Mouse (Mus musculus): ENCODE measurements around the gene F830045P16Rik. TPM values are rescaled to one million over a fixed set of nuclear protein-coding genes. Genes with fewer than 3 reads are reported as not detected.

The F830045P16Rik gene
- polyA plus RNA-seq, 1 experiment from 2014 or later = not detected

DNA sequence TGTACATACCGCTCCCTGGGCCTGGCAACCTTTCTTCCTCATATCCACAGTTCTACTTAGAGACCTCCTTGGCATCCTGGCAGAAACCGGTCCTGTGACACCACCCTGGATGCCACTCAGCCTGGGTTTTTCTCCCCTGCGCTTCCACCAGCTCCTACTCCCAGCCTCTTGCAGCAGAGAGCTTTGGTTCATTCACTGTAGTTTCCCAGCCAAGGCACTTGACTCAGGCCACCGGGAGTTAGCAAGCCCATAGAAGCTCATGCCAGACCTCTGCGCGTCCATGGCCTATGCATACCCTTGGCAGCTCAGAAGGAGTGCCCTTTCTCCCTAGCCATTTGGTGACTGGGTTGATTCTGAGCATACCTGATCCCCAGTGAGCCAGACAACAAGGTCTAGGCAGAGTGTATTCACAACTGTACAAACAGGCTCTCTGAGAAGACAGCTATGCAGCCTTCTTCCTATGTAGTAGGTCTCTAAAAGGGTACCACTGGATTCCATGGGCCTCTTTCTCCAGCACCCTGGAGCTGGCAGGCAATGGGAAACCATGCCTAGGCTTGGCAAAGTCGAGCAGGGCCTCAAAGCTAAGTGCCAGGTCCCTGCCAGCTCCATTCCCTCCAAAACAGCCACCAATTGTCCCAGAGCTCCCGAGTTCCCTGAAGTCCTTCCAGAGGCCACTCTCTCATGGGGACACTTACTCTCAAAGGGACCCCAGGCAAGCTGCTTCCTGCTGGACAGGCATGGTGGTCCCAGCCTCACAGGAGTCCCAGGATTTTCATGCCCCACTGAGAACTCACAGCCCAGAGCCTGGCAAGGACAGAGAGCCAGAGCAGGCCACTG, 40.4 kb upstream of the F830045P16Rik start:
- no peak overlapping the region for H3K4me2 ChIP-seq (replicated peaks; ENCODE audit: low read depth, low read length)
- H3K4me1 ChIP-seq (ENCODE audit: insufficient read depth, low read depth, low read length) = no peaks in the 10 kb centered on the region
- no peaks in the 10 kb centered on the region for H3K36me3 ChIP-seq (ENCODE audit: insufficient read depth, low read length)
- 73% methylated on average over 8 of the region's 8 CpGs for WGBS
- ATAC-seq = no peak
- TF ChIP-seq CTCF (IDR thresholded peaks at IDR 0.05) = no peak
- TF ChIP-seq EP300 (IDR thresholded peaks at IDR 0.05) = no peak
- H3K4me3 ChIP-seq (ENCODE audit: low read depth, low read length) = no peak overlapping the region
- DNase-seq (ENCODE audit: low spot score) = no peak
- no peak overlapping the region for H3K9ac ChIP-seq (replicated peaks; ENCODE audit: low read depth)
- H3K27me3 ChIP-seq (replicated peaks; ENCODE audit: insufficient read depth, low read length) = peaks cover 6% of the 10 kb centered on the region; the same call in 1 of the 2 replicates
- no peaks in the 10 kb centered on the region for H3K9me3 ChIP-seq (ENCODE audit: low read length)
- H3K27ac ChIP-seq (ENCODE audit: low read length) = no peak overlapping the region

DNA sequence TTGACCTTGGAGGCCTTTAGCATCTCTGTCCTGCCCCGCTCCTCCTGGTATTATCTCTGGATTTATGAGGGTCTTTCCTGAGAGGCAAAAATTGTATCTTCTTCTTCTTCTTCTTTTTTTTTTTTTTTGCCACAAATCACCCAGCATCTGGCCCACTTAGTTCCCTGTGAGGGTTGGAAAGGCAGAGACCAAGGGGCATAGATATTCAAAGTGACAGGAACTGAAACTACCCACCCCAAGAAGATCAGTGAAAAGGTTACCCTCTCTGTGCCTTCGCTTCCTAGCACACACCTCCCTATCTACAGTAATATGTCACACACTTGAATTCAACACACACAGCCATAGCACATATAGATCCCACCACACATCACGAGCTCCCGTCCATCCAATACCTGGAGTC, 38.7 kb upstream of the F830045P16Rik start:
- H3K27me3 ChIP-seq (replicated peaks; ENCODE audit: insufficient read depth, low read length) = peaks cover 6% of the 10 kb centered on the region; the same call in 1 of the 2 replicates
- no peak overlapping the region for H3K4me2 ChIP-seq (replicated peaks; ENCODE audit: low read depth, low read length)
- H3K9ac ChIP-seq (replicated peaks; ENCODE audit: low read depth) = no peak overlapping the region
- TF ChIP-seq CTCF (IDR thresholded peaks at IDR 0.05) (no peak), EP300 (IDR thresholded peaks at IDR 0.05) (no peak)
- H3K4me3 ChIP-seq (ENCODE audit: low read depth, low read length) = no peak overlapping the region
- no peak overlapping the region for H3K27ac ChIP-seq (ENCODE audit: low read length)
- ATAC-seq (no peak), DNase-seq (ENCODE audit: low spot score) (no peak)
- no peaks in the 10 kb centered on the region for H3K4me1 ChIP-seq (ENCODE audit: insufficient read depth, low read depth, low read length)
- no peaks in the 10 kb centered on the region for H3K36me3 ChIP-seq (ENCODE audit: insufficient read depth, low read length)
- no peaks in the 10 kb centered on the region for H3K9me3 ChIP-seq (ENCODE audit: low read length)
- WGBS = 88% methylated on average over 4 of the region's 4 CpGs

- no peak for ATAC-seq
- H3K9ac ChIP-seq (replicated peaks; ENCODE audit: low read depth) = no peak overlapping the region
Observed at GRCm38 (mm10) chr2:129574395-129575046, 38.1 kb upstream of the F830045P16Rik start.

DNA sequence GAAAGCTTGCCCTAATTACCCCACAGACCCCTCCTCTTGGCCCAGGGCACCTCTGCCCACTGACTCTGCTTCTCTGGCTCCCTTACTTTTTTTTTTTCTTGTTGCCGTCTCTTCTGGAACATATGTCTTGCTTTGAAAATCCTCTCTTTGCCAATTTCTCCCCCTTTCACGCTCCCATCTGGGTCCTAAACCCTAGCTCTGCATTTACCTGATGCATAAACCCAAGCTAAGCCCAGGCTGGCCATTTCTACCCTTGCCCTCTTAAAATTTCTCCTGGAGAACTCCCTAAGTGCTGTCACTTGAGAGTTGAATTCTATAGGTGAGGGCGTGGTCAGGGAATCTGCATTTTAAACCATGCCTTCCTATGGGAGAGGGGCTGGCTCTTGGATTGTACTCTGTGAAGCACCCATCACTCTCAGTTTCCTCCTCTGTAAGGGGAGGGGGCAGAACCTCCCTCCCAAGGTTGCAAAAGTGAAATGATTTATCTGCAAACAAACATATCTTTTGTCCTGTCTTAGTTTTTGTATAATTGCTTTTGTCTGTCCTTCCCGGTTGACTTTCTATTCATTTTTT, 37.4 kb upstream of the F830045P16Rik start:
- DNase-seq (ENCODE audit: low spot score) (no peak), ATAC-seq (no peak)
- Histone ChIP-seq H3K36me3 (ENCODE audit: insufficient read depth, low read length) (no peaks in the 10 kb centered on the region), H3K27me3 (replicated peaks; ENCODE audit: insufficient read depth, low read length) (peaks cover 6% of the 10 kb centered on the region; the same call in 1 of the 2 replicates), H3K9me3 (ENCODE audit: low read length) (no peaks in the 10 kb centered on the region), H3K4me2 (replicated peaks; ENCODE audit: low read depth, low read length) (no peak overlapping the region), H3K4me3 (ENCODE audit: low read depth, low read length) (no peak overlapping the region), H3K27ac (ENCODE audit: low read length) (no peak overlapping the region), H3K9ac (replicated peaks; ENCODE audit: low read depth) (no peak overlapping the region), H3K4me1 (ENCODE audit: insufficient read depth, low read depth, low read length) (no peaks in the 10 kb centered on the region)
- TF ChIP-seq EP300 (IDR thresholded peaks at IDR 0.05) (no peak), CTCF (IDR thresholded peaks at IDR 0.05) (no peak)
- WGBS = 19% methylated on average over 4 of the region's 4 CpGs

More at GRCm38 (mm10) chr2:129574395-129575046, 38.1 kb upstream of the F830045P16Rik start:
- H3K27me3 ChIP-seq (replicated peaks; ENCODE audit: insufficient read depth, low read length) = peaks cover 6% of the 10 kb centered on the region; the same call in 1 of the 2 replicates
- H3K4me3 ChIP-seq (ENCODE audit: low read depth, low read length) = no peak overlapping the region
- TF ChIP-seq CTCF (IDR thresholded peaks at IDR 0.05) (no peak), EP300 (IDR thresholded peaks at IDR 0.05) (no peak)
- no peaks in the 10 kb centered on the region for H3K36me3 ChIP-seq (ENCODE audit: insufficient read depth, low read length)
- 12% methylated on average over 24 of the region's 24 CpGs for WGBS
- no peak overlapping the region for H3K4me2 ChIP-seq (replicated peaks; ENCODE audit: low read depth, low read length)
- H3K9me3 ChIP-seq (ENCODE audit: low read length) = no peaks in the 10 kb centered on the region
- no peak for DNase-seq (ENCODE audit: low spot score)
- H3K4me1 ChIP-seq (ENCODE audit: insufficient read depth, low read depth, low read length) = no peaks in the 10 kb centered on the region
- H3K27ac ChIP-seq (ENCODE audit: low read length) = no peak overlapping the region

DNA sequence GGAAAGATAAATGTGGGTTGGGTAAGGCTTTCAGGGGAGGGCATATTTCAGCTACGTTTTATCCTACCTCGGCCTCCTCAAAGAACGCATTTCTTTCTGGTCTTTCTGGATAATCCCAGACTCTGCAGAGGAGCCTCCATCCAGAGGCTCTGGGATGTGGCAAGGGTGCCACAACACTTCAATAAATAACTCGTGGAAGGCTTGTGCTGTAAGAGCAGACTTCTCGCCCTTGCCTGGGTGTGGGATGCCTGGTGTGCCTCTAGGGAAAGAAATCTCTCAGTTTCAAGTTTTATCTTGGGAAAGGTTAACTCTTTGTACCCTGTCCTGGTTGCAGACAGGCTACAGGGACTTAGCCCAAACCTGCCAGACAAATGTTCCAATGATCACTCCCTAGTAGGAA, 33.2 kb upstream of the F830045P16Rik start:
- no peak overlapping the region for H3K27ac ChIP-seq (ENCODE audit: low read length)
- H3K36me3 ChIP-seq (ENCODE audit: insufficient read depth, low read length) = no peaks in the 10 kb centered on the region
- H3K4me2 ChIP-seq (replicated peaks; ENCODE audit: low read depth, low read length) = no peak overlapping the region
- H3K4me1 ChIP-seq (ENCODE audit: insufficient read depth, low read depth, low read length) = no peaks in the 10 kb centered on the region
- peaks cover 3% of the 10 kb centered on the region; the same call in 1 of the 2 replicates for H3K27me3 ChIP-seq (replicated peaks; ENCODE audit: insufficient read depth, low read length)
- WGBS = 43% methylated on average over 5 of the region's 5 CpGs
- no peak overlapping the region for H3K9ac ChIP-seq (replicated peaks; ENCODE audit: low read depth)
- ATAC-seq (no peak), DNase-seq (ENCODE audit: low spot score) (no peak)
- H3K4me3 ChIP-seq (ENCODE audit: low read depth, low read length) = no peak overlapping the region
- no peaks in the 10 kb centered on the region for H3K9me3 ChIP-seq (ENCODE audit: low read length)
- TF ChIP-seq CTCF (IDR thresholded peaks at IDR 0.05) = no peak
- TF ChIP-seq EP300 (IDR thresholded peaks at IDR 0.05) = no peak

DNA sequence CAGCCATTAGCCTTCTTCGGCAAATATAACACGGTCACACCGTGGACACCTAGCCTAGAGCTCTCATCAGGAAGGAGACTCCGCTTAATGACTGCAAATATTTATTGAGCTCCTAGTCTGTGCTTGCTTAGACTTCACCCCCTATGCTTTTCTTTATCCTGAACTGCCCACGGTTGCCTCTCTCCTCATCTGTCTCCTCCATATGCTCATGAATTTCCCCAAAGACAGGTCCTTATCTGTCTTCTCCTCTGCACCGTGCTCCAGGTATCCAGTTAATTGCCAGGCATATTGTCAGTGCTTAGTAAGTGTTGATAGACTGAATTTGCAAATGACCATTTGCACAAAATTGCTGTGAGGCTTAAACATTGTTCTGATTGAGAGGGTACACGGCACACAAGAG, 32.7 kb upstream of the F830045P16Rik start:
- ATAC-seq (no peak), DNase-seq (ENCODE audit: low spot score) (no peak)
- Histone ChIP-seq H3K27ac (ENCODE audit: low read length) (no peak overlapping the region), H3K4me1 (ENCODE audit: insufficient read depth, low read depth, low read length) (no peaks in the 10 kb centered on the region), H3K9ac (replicated peaks; ENCODE audit: low read depth) (no peak overlapping the region), H3K27me3 (replicated peaks; ENCODE audit: insufficient read depth, low read length) (no peaks in the 10 kb centered on the region), H3K4me3 (ENCODE audit: low read depth, low read length) (no peak overlapping the region), H3K36me3 (ENCODE audit: insufficient read depth, low read length) (no peaks in the 10 kb centered on the region), H3K9me3 (ENCODE audit: low read length) (no peaks in the 10 kb centered on the region), H3K4me2 (replicated peaks; ENCODE audit: low read depth, low read length) (no peak overlapping the region)
- 51% methylated on average over 7 of the region's 7 CpGs for WGBS
- TF ChIP-seq EP300 (IDR thresholded peaks at IDR 0.05) = no peak
- no peak for TF ChIP-seq CTCF (IDR thresholded peaks at IDR 0.05)

All from lung, postnatal 0 days (tissue).